Mouse (Mus musculus) liver, adult (tissue): ENCODE measurements around the gene Gm21976.

ENCODE experiments used
- GATA4 ChIP-seq: IDR thresholded peaks from 2 replicates; pipeline ENCODE4 v1.6.1; 2014; ENCODE audit warnings: mild to moderate bottlenecking, low read length; ENCODE audit not compliant: insufficient replicate concordance

Gene Gm21976

GRCm38 (mm10) chr13:98279686-98280085, at the start of gene Gm21976:
Gene Gm21976 (plus strand): TSS chr13:98279887.
- no peak for TF ChIP-seq GATA4

- TF ChIP-seq GATA4, result no peak
Measured at GRCm38 (mm10) chr13:98230511-98230910, 49.2 kb upstream of the Gm21976 start.

- no peak for TF ChIP-seq GATA4
Measured at GRCm38 (mm10) chr13:98235451-98235850, 44.2 kb upstream of the Gm21976 start.

GRCm38 (mm10) chr13:98239978-98240641, 39.6 kb upstream of the Gm21976 start:
- TF ChIP-seq GATA4, result no peak

GRCm38 (mm10) chr13:98241531-98242282, 38.0 kb upstream of the Gm21976 start:
- TF ChIP-seq GATA4, result no peak

GRCm38 (mm10) chr13:98244571-98245350, 34.9 kb upstream of the Gm21976 start:
- TF ChIP-seq GATA4, result no peak

GRCm38 (mm10) chr13:98245386-98245785, 34.3 kb upstream of the Gm21976 start:
- no peak for TF ChIP-seq GATA4

GRCm38 (mm10) chr13:98249594-98249993, 30.1 kb upstream of the Gm21976 start:
- TF ChIP-seq GATA4, result no peak

- TF ChIP-seq GATA4, result no peak
Measured at GRCm38 (mm10) chr13:98254921-98255320, 24.8 kb upstream of the Gm21976 start.

- no peak; the same call in 1 of the 2 replicates for TF ChIP-seq GATA4
Measured at GRCm38 (mm10) chr13:98262636-98263457, 16.8 kb upstream of the Gm21976 start, which contains the start of the genes Utp15 and Ankra2. Gene Utp15 (minus strand): TSS chr13:98263041. Gene Ankra2 (plus strand): TSS chr13:98263074.

- TF ChIP-seq GATA4, result no peak
Measured at GRCm38 (mm10) chr13:98263458-98263987, 16.2 kb upstream of the Gm21976 start.

GRCm38 (mm10) chr13:98264111-98264510, 15.6 kb upstream of the Gm21976 start:
- no peak for TF ChIP-seq GATA4

GRCm38 (mm10) chr13:98274023-98274422, 5.7 kb upstream of the Gm21976 start:
- no peak for TF ChIP-seq GATA4

- no peak for TF ChIP-seq GATA4
Measured at GRCm38 (mm10) chr13:98275646-98276045, 4.0 kb upstream of the Gm21976 start.
